Mouse (Mus musculus): ENCODE data around the gene Cand2. TPM values are rescaled to one million over a fixed set of nuclear protein-coding genes. Genes with fewer than 3 reads are reported as not detected.

Cand2 gene
- polyA plus RNA-seq (2012; rRNA removed) = 2.4 and 2.8 TPM in 2 replicates
- 1.7 and 2.5 TPM in 2 replicates for polyA plus RNA-seq (2014; fragmentation: Nextera tagmentation; extraction: Ambion mirVana)

GRCm38 (mm10) chr6:115774501-115774921 is at the start of gene Cand2:
Gene Cand2 (plus strand): TSS chr6:115774538.
- ATAC-seq (ENCODE audit: insufficient read depth) = peak; percentile 55
- Histone ChIP-seq H3K9ac (replicated peaks) (peak within 1 kb of the TSS; percentile 63), H3K4me2 (ENCODE audit: low read depth) (peak within 1 kb of the TSS; percentile 80), H3K27ac (no peak within 1 kb of the TSS), H3K27me3 (ENCODE audit: control insufficient read depth, insufficient read depth, low read length) (no peaks in the 10 kb centered on the region), H3K9me3 (ENCODE audit: control insufficient read depth, low read length) (no peaks in the 10 kb centered on the region), H3K4me1 (replicated peaks; ENCODE audit: control insufficient read depth in 2 of 2, insufficient read depth in 2 of 2, low read length in 1 of 2) (peaks cover 3 to 14% of the 10 kb centered on the region in 2 experiments; a peak in 3 of 4 replicates), H3K4me3 (ENCODE audit: insufficient read depth in 1 of 2, low read depth in 2 of 2, low read length in 2 of 2) (peak within 1 kb of the TSS; percentile 67 to 70), H3K36me3 (replicated peaks; ENCODE audit: control insufficient read depth, insufficient read depth, low read depth) (no peaks in the 10 kb centered on the region)
- TF ChIP-seq CTCF (IDR thresholded peaks at IDR 0.05; ENCODE audit: low read depth) (no peak), EP300 (IDR thresholded peaks at IDR 0.05; ENCODE audit: low read depth) (no peak)
- WGBS (ENCODE audit: insufficient replicate concordance) = under 1% methylated on average over 24 of the region's 28 CpGs
- no peak for DNase-seq (ENCODE audit: low read depth in 3 of 3, low spot score in 3 of 3)

- Histone ChIP-seq H3K4me2 (ENCODE audit: low read depth) (no peak overlapping the region), H3K4me1 (replicated peaks; ENCODE audit: control insufficient read depth in 2 of 2, insufficient read depth in 2 of 2, low read length in 1 of 2) (no peaks in the 10 kb centered on the region), H3K9ac (replicated peaks) (no peak overlapping the region), H3K27me3 (ENCODE audit: control insufficient read depth, insufficient read depth, low read length) (no peaks in the 10 kb centered on the region), H3K27ac (no peak overlapping the region), H3K36me3 (replicated peaks; ENCODE audit: control insufficient read depth, insufficient read depth, low read depth) (no peaks in the 10 kb centered on the region), H3K9me3 (ENCODE audit: control insufficient read depth, low read length) (no peaks in the 10 kb centered on the region), H3K4me3 (ENCODE audit: insufficient read depth in 1 of 2, low read depth in 2 of 2, low read length in 2 of 2) (no peak overlapping the region)
- ATAC-seq (ENCODE audit: insufficient read depth) (no peak), DNase-seq (ENCODE audit: low read depth in 3 of 3, low spot score in 3 of 3) (peak; percentile 33 to 45 (median 38))
- 63% methylated on average over 1 of the region's 1 CpGs for WGBS (ENCODE audit: insufficient replicate concordance)
- no peak for TF ChIP-seq EP300 (IDR thresholded peaks at IDR 0.05; ENCODE audit: low read depth)
- TF ChIP-seq CTCF (IDR thresholded peaks at IDR 0.05; ENCODE audit: low read depth) = peak; percentile 91
Measured at GRCm38 (mm10) chr6:115727108-115727507, 47.2 kb upstream of the Cand2 start.

- WGBS (ENCODE audit: insufficient replicate concordance) = 54% methylated on average over 2 of the region's 2 CpGs
- no peak for DNase-seq (ENCODE audit: low read depth in 3 of 3, low spot score in 3 of 3)
- H3K36me3 ChIP-seq (replicated peaks; ENCODE audit: control insufficient read depth, insufficient read depth, low read depth) = no peaks in the 10 kb centered on the region
- H3K4me3 ChIP-seq (ENCODE audit: insufficient read depth in 1 of 2, low read depth in 2 of 2, low read length in 2 of 2) = no peak overlapping the region
- H3K4me1 ChIP-seq (replicated peaks; ENCODE audit: control insufficient read depth in 2 of 2, insufficient read depth in 2 of 2, low read length in 1 of 2) = no peaks in the 10 kb centered on the region
- no peak for ATAC-seq (ENCODE audit: insufficient read depth)
- H3K9ac ChIP-seq (replicated peaks) = no peak overlapping the region
- no peak for TF ChIP-seq EP300 (IDR thresholded peaks at IDR 0.05; ENCODE audit: low read depth)
- no peak for TF ChIP-seq CTCF (IDR thresholded peaks at IDR 0.05; ENCODE audit: low read depth)
- H3K9me3 ChIP-seq (ENCODE audit: control insufficient read depth, low read length) = no peaks in the 10 kb centered on the region
- no peaks in the 10 kb centered on the region for H3K27me3 ChIP-seq (ENCODE audit: control insufficient read depth, insufficient read depth, low read length)
- no peak overlapping the region for H3K27ac ChIP-seq
- H3K4me2 ChIP-seq (ENCODE audit: low read depth) = no peak overlapping the region
Measured at GRCm38 (mm10) chr6:115727570-115727969, 46.8 kb upstream of the Cand2 start.

- 67% methylated on average over 20 of the region's 20 CpGs for WGBS (ENCODE audit: insufficient replicate concordance)
- Histone ChIP-seq H3K4me2 (ENCODE audit: low read depth) (no peak overlapping the region), H3K4me1 (replicated peaks; ENCODE audit: control insufficient read depth in 2 of 2, insufficient read depth in 2 of 2, low read length in 1 of 2) (no peaks in the 10 kb centered on the region), H3K36me3 (replicated peaks; ENCODE audit: control insufficient read depth, insufficient read depth, low read depth) (no peaks in the 10 kb centered on the region), H3K27me3 (ENCODE audit: control insufficient read depth, insufficient read depth, low read length) (no peaks in the 10 kb centered on the region), H3K27ac (no peak overlapping the region), H3K9me3 (ENCODE audit: control insufficient read depth, low read length) (no peaks in the 10 kb centered on the region), H3K4me3 (ENCODE audit: insufficient read depth in 1 of 2, low read depth in 2 of 2, low read length in 2 of 2) (no peak overlapping the region), H3K9ac (replicated peaks) (no peak overlapping the region)
- TF ChIP-seq EP300 (IDR thresholded peaks at IDR 0.05; ENCODE audit: low read depth) = no peak
- no peak for TF ChIP-seq CTCF (IDR thresholded peaks at IDR 0.05; ENCODE audit: low read depth)
- no peak for DNase-seq (ENCODE audit: low read depth in 3 of 3, low spot score in 3 of 3)
- no peak for ATAC-seq (ENCODE audit: insufficient read depth)
Measured at GRCm38 (mm10) chr6:115730560-115731342, 43.6 kb upstream of the Cand2 start.

GRCm38 (mm10) chr6:115732341-115732928 is 41.9 kb upstream of the Cand2 start:
- TF ChIP-seq CTCF (IDR thresholded peaks at IDR 0.05; ENCODE audit: low read depth) (no peak), EP300 (IDR thresholded peaks at IDR 0.05; ENCODE audit: low read depth) (no peak)
- no peaks in the 10 kb centered on the region for H3K36me3 ChIP-seq (replicated peaks; ENCODE audit: control insufficient read depth, insufficient read depth, low read depth)
- no peak overlapping the region for H3K4me2 ChIP-seq (ENCODE audit: low read depth)
- no peaks in the 10 kb centered on the region for H3K4me1 ChIP-seq (replicated peaks; ENCODE audit: control insufficient read depth in 2 of 2, insufficient read depth in 2 of 2, low read length in 1 of 2)
- ATAC-seq (ENCODE audit: insufficient read depth) = no peak
- DNase-seq (ENCODE audit: low read depth in 3 of 3, low spot score in 3 of 3) = no peak
- H3K4me3 ChIP-seq (ENCODE audit: insufficient read depth in 1 of 2, low read depth in 2 of 2, low read length in 2 of 2) = no peak overlapping the region
- H3K27me3 ChIP-seq (ENCODE audit: control insufficient read depth, insufficient read depth, low read length) = no peaks in the 10 kb centered on the region
- 82% methylated on average over 22 of the region's 22 CpGs for WGBS (ENCODE audit: insufficient replicate concordance)
- no peak overlapping the region for H3K9ac ChIP-seq (replicated peaks)
- no peak overlapping the region for H3K27ac ChIP-seq
- H3K9me3 ChIP-seq (ENCODE audit: control insufficient read depth, low read length) = no peaks in the 10 kb centered on the region
